Mouse (Mus musculus): ENCODE measurements around the gene Mvd.
A peak's percentile ranks its signal among the peaks of the same experiment; 100 is the strongest.

Mvd gene

DNA sequence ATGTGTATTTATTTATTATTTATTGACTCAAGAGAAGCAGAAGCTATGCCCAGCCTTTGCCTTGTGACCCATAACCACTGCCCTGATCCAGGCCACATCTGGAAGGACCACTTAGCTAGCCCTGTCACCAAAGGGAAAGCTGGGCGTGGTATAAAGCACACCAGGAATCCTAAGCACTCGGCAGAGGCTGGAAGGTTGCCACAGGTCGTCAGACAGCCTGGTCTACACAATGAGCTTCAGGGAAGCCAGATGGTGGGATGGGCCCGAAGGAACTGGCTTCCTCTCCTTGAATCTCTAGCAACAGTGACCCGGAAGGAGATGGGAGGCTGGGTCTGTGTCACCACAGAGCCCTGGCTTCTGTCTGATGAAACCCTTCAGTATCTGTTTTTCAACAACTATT lies 19.6 kb downstream of the Mvd start:
- DNase-seq = peak in 1 of 2 experiments; percentile 44

DNA sequence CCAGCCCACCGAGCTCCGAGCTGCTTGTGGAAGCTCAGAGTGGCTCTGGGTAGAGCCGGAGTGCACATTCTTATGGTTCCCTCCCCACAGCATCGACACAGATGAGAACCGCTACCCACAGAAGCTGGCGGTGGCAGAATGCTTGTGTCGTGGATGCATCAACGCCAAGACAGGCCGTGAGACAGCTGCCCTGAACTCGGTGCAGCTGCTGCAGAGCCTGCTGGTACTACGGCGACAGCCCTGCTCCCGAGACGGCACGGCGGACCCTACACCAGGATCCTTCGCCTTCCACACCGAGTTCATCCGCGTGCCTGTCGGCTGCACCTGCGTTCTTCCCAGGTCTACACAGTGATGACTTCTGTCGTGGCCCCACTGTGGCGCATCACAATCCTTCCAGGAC lies 20.0 kb downstream of the Mvd start:
- no peak for DNase-seq

DNA sequence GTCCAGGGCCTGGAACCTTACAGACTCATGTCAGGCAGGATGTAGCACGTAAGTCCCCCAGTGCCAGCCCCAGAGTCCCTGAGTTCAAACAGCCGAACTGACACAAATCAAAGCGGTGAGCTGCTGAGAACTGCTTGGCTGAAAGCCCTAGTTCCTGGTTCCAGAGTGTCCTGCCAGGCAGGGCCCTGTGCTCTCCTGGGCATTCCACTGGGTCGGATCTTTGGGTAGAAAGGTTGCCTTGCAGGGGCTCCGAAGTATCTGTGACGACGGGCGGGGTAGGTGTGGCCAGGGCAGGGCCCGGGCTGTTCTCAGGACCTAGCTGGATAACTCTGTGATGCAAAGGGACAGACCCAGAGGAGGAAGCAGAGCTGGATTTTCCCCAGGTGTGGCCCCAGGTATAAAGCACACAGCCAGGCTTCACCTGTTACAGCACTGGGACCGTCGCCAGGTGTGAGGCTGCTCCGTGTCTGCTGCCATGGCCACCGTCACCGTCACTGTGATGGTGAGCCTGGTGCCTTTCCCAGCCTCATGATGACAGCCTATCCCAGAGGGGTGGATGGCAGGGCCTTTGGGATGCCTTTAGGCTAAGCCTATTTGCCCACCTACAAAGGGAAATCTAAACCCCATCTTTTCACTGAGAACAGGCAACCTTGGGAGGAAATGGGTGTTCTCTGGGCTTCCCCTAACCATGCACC lies 21.7 kb downstream of the Mvd start, which contains the start of gene Il17c:
Gene Il17c, plus strand, starts transcription at position 645 of the 695 bp plus-strand sequence.
- DNase-seq = peak; percentile 40 to 66

DNA sequence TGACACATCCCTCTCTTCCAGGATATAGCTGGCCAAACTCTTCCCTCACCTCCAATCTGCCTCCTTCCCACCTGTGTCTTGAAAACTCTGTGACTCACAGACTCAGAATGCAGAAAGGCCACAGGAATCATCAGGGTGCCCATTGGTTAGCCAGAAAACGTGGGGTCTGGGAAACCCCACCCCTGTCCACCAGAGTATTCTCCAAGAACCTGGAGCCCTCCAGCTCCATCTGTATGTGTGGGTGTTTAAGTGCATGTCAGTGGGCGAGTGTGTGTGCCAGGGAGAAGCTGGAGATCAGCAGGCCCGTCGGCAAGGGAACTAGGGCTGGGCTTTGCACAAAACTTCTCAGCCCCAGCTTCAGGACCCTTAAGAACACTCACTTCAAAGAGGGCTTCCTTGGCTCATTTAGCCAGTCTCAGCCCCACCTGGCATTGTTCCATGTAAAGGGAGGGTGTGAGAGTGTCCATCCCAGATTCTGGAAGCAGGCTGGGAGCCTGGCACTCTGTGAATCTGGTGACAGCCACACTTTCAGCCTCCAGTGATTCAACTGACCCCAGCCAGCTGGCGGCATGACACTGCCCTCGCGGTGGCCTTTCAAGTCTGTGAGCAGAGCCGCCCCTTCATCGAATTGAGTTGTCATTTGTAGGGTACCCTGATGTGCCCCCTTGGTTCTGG lies 23.2 kb downstream of the Mvd start:
- DNase-seq = peak in 1 of 2 experiments; percentile 53

DNA sequence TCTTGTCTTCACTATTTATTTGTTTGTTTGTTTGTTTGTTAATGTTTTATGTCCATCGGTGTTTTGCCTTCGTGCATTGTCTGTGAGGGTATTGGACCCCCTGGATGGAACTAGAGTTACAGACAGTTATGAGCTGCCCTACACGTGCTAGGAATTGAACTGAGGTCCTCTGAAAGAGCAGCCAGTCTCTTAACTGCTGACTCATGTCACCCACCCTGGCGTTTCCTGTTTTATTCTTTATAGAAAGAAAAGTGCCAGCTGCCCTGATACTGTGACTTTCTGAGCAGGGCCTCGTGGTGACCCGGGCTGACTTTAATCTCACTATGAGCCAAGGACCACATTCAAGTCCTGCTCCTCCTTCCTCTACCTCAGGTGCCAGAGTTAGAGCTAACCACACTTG lies 27.7 kb downstream of the Mvd start:
- no peak for DNase-seq

DNA sequence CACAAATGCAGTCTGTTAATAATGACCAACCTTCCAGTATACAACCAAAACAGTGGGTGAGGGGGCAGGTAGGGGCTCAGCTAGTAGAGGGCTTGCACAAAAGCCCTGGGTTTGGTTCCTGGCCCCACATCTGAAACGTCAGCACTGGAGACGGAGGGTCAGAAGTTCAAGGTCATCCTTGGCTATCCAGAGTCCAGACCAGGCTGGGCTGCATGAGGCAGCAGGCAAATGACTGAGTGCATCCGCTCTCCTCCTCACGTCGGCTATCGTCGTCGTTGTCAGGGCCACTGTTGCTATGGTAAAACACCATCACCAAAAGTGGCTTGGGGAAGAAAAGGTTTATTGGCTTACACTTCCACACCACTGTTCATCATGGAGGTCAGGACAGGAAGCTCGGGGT lies 28.9 kb downstream of the Mvd start:
- DNase-seq = no peak

DNA sequence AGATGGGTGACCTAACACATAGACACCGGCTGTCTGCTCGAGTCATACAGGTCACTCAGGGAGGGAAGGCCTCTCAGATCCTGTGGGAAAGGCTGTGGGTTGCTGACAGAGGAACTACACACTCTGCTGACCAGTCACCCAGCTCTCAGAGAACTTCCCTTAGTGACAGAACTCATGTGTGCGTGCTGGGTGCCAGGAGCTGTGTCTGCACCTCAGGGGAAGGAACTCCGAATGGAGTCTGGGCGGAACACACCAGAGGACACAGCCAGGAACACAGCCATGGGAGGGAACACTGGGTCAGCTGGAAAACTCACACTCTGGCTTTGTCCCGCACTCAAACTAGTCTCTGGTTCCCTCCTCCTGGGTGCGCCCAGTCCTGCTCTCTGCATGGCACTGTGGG lies 35.5 kb downstream of the Mvd start:
- DNase-seq = no peak

DNA sequence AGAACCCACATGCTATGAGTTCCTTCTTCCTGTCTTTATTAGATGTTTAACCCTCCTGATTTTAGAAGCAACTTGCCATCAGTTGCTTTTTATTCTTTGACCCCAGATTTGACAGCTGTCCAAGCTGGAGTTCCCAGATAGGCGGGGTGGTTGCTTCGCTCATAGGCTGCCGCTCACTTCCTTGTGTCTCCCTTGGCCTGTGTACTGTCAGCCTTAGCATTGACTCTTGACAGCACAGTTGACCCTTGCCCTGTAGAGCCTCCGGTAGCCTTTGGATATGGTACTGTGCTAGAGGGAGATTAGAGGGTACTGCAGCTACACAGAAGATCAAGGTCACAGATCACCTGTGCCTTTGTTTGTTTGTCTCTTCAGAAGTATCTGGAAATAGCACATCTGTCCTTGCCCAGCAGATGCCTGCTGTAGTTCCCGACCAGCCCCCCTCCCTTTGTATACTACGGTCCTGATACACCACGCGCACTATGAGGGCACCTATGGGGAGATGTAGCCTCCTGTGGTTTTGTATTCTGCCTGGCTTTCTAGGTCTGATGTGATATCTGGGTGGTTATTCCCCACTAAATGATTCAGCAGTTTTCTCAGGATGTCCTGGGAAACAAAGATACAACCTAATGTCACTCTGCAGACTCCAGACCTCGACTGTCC lies 37.9 kb downstream of the Mvd start:
- no peak for DNase-seq

DNA sequence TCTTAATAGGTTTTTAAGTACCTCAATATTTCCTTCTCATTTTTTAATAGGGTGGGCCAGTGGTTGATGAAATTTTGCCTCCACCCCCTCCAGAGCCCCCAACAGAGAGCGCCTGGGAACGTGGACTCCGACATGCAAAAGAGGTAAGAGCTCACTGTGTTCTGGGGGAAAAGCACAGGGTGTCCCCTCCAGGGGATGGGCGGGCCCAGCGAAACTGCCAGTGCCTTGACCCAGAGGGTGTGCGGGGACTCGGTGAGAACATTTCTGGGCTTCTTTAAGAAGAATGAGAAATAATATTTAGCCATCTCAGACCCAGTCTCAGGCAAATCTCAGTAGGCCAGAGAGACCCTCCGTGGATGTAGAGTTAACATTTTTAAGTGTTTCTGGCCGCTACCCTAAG lies 45.0 kb downstream of the Mvd start:
- DNase-seq = no peak

DNA sequence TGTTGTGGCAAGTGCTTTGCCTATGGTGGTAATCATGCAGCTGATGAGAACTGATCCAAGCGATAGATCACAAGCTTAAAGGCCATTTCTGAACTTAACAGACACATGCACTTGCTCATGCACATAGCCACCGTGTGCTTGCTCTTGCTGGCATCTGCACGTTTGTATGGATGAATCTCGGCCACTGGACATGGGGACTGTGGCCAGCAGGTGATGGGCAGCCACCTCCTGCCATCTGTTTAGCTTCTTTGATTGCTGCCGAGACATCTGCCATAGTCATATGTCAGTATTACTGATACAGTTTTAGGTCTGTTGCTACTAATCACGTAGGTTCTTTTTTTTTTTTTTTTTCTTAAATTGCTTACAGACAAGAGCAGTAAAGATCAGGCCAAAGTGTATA lies 47.9 kb downstream of the Mvd start:
- DNase-seq = peak; percentile 48 to 67

DNA sequence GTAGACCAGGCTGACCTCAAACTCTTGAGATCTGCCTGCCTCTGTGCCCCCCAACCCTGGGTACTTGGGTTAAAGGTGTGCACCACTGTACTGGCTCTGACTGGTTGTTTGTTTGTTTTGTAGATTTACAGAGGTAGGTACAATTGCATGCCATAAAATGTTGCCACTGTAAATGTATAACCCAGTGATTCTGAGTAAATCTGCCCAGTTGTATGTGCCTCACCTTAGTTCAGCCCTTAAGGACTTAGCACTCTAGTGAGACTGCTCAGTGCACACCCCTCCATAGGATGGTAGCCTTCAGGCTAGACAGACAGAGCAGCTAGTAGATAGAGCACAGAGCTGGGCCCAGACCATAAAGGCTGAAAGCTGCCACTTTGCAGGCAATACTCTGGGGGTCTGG lies 49.5 kb downstream of the Mvd start:
- no peak for DNase-seq

DNA sequence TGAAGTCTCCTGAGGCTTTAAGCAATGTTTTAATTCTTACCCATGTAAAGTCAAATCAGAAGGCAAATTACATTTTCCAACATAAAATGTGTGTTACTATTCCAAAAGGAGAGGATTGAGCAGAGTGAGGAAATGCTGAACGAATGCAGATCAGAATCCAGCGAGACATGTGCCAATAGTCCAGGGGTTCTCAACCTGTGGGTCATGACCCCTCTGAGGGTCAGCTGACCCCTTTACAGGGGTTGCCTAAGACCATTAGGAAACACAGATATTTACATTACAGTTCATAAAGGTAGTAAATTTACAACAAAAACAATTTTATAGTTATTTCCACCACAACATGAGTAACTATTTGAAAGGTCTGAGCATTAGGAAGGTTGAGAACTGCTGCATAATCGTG lies 52.5 kb downstream of the Mvd start:
- DNase-seq = no peak

DNA sequence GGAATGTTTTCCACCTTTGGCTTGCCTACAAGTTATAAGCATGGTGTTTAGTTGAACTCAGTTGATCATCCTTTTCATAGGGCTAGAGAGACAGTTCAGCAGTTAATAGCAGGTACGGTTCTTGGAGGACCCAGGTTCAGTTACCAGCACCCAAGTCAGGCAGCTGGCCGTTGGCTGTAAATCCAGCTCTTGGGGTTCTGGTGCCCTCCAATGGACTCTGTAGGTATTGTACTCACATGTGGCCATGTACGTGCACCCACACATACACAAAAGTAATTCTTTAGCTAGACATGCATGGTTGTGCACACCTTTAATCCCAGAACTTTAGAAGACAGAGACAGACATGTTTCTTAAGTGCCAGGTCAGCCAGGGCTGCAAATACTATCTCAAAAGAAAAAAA lies 53.9 kb downstream of the Mvd start:
- DNase-seq = no peak

All from cerebellum, postnatal 25 days (tissue).